Mouse (Mus musculus) gonadal fat pad, adult 2 months (tissue): ENCODE data around the gene Tgfbr3. TPM values are rescaled to one million over a fixed set of nuclear protein-coding genes. Genes with fewer than 3 reads are reported as not detected.

ENCODE experiments used
- DNase-seq: peaks from one replicate; pipeline ENCODE4 v3.0.0-alpha.2; 2012; ENCODE audit warnings: low read depth
- polyA plus RNA-seq: library from polyadenylated mRNA; depleted of rRNA; stranded (reverse); fragments of >200 nt; gene quantifications from 2 replicates; pipeline ENCODE4 v1.2.3, GENCODE M21; 2012; rRNA removed

The Tgfbr3 gene
- 27.1 and 37.0 TPM in 2 replicates for polyA plus RNA-seq

- no peak for DNase-seq
These were observed at the start of gene Tgfbr3 for GRCm38 (mm10) chr5:107289234-107289764. Gene Tgfbr3 (minus strand): TSS chr5:107289629.

- DNase-seq, result no peak
These were observed 41.5 kb upstream of the Tgfbr3 start, which contains the start of gene Brdt for GRCm38 (mm10) chr5:107330916-107331421. Gene Brdt (plus strand): TSS chr5:107331159.

GRCm38 (mm10) chr5:107320703-107321102 lies 31.3 kb upstream of the Tgfbr3 start:
- no peak for DNase-seq

- DNase-seq, result no peak
These were observed 27.7 kb upstream of the Tgfbr3 start for GRCm38 (mm10) chr5:107317141-107317540.

- DNase-seq, result no peak
These were observed 18.0 kb upstream of the Tgfbr3 start for GRCm38 (mm10) chr5:107307432-107307831.

- no peak for DNase-seq
These were observed 14.8 kb upstream of the Tgfbr3 start for GRCm38 (mm10) chr5:107304117-107304825.

- DNase-seq, result no peak
These were observed 14.0 kb upstream of the Tgfbr3 start for GRCm38 (mm10) chr5:107303350-107303861.

GRCm38 (mm10) chr5:107298854-107299253 lies 9.4 kb upstream of the Tgfbr3 start:
- DNase-seq, result no peak

- no peak for DNase-seq
These were observed 7.3 kb upstream of the Tgfbr3 start for GRCm38 (mm10) chr5:107296512-107297322.

- no peak for DNase-seq
These were observed 6.5 kb upstream of the Tgfbr3 start for GRCm38 (mm10) chr5:107295817-107296511.

- DNase-seq, result no peak
These were observed 5.8 kb upstream of the Tgfbr3 start for GRCm38 (mm10) chr5:107295061-107295816.

- DNase-seq, result no peak
These were observed 4.6 kb upstream of the Tgfbr3 start for GRCm38 (mm10) chr5:107294041-107294440.

- DNase-seq, result no peak
These were observed 557 bp upstream of the Tgfbr3 start for GRCm38 (mm10) chr5:107289986-107290385.

GRCm38 (mm10) chr5:107288427-107289233 lies 799 bp downstream of the Tgfbr3 start:
- DNase-seq, result no peak

GRCm38 (mm10) chr5:107287908-107288267 lies 1.5 kb downstream of the Tgfbr3 start:
- no peak for DNase-seq

GRCm38 (mm10) chr5:107287254-107287907 lies 2.0 kb downstream of the Tgfbr3 start:
- DNase-seq, result no peak

- DNase-seq, result no peak
These were observed 3.9 kb downstream of the Tgfbr3 start for GRCm38 (mm10) chr5:107285563-107285962.

GRCm38 (mm10) chr5:107283935-107284524 lies 5.4 kb downstream of the Tgfbr3 start:
- no peak for DNase-seq
